Mouse (Mus musculus) MEL (cell line): ENCODE data around the gene Dusp27. TPM values are rescaled to one million over a fixed set of nuclear protein-coding genes. Genes with fewer than 3 reads are reported as not detected.
A peak's percentile ranks its signal among the peaks of the same experiment; 100 is the strongest.

Experiments used
- DNase-seq: peaks from one replicate; pipeline ENCODE4 v3.0.0; 2011; ENCODE audit warnings: low read depth, low spot score
- H3K27ac ChIP-seq: 2 replicates; pipeline ENCODE4 v1.5.1; 2012; ENCODE audit warnings: low read depth, mild to moderate bottlenecking, control low read depth, low read length, moderate library complexity; ENCODE audit not compliant: control insufficient read depth
- H3K27me3 ChIP-seq, 2 experiments: fragments of 150-350 bp in 1 of 2; sonication (generic) in 1 of 2; 2 replicates each; pipeline ENCODE4 v1.6.1; 2012; ENCODE audit warnings: low read length in 2 of 2, mild to moderate bottlenecking in 2 of 2, improper control_type of control experiment in 1 of 2, moderate library complexity in 1 of 2; ENCODE audit not compliant: insufficient read depth in 2 of 2, control insufficient read depth in 1 of 2
- H3K36me3 ChIP-seq, 2 experiments: 2 replicates each; pipeline ENCODE4 v1.6.1; 2012 to 2014; ENCODE audit warnings: low read length in 2 of 2, improper control_type of control experiment in 1 of 2, inconsistent platforms in 1 of 2, mild to moderate bottlenecking in 1 of 2; ENCODE audit not compliant: insufficient read depth in 2 of 2, control insufficient read depth in 1 of 2
- H3K4me1 ChIP-seq, 2 experiments: fragments of 150-350 bp in 1 of 2; sonication (generic) in 1 of 2; 2 replicates each; pipeline ENCODE4 v1.6.1; 2012; ENCODE audit warnings: low read length in 2 of 2, improper control_type of control experiment in 1 of 2, mild to moderate bottlenecking in 1 of 2; ENCODE audit not compliant: insufficient read depth in 2 of 2, control insufficient read depth in 1 of 2
- H3K4me3 ChIP-seq, 2 experiments: fragments of 150-350 bp in 1 of 2; sonication (generic) in 1 of 2; 2 replicates each; pipeline ENCODE4 v1.5.1; 2012; ENCODE audit warnings: low read depth in 2 of 2, low read length in 2 of 2, mild to moderate bottlenecking in 2 of 2, moderate library complexity in 2 of 2, control low read depth in 1 of 2, improper control_type of control experiment in 1 of 2; ENCODE audit not compliant: control insufficient read depth in 1 of 2, insufficient read depth in 1 of 2
- H3K79me2 ChIP-seq: 2 replicates; pipeline ENCODE4 v1.6.1; 2012; ENCODE audit warnings: mild to moderate bottlenecking, low read length, moderate library complexity; ENCODE audit not compliant: control insufficient read depth, poor library complexity, insufficient read depth
- H3K9ac ChIP-seq: 2 replicates; pipeline ENCODE4 v1.6.1; 2012; ENCODE audit warnings: low read depth, mild to moderate bottlenecking, control low read depth, low read length, moderate library complexity; ENCODE audit not compliant: control insufficient read depth, poor library complexity, severe bottlenecking
- H3K9me3 ChIP-seq: fragments of 150-350 bp; sonication (generic); replicated peaks from 2 replicates; pipeline ENCODE4 v1.6.1; 2012; ENCODE audit warnings: mild to moderate bottlenecking, low read length, improper control_type of control experiment, moderate library complexity; ENCODE audit not compliant: insufficient read depth
- BHLHE40 ChIP-seq: IDR thresholded peaks from 2 replicates; pipeline ENCODE4 v1.6.1; 2012; ENCODE audit warnings: low read depth, mild to moderate bottlenecking, inconsistent platforms, low read length, improper control_type of control experiment, borderline replicate concordance
- CTCF ChIP-seq, 3 experiments: IDR thresholded peaks in 2 of 3; conservative IDR thresholded peaks in 1 of 3; 2 replicates each; pipeline ENCODE4 v1.5.1; 2011 to 2012; ENCODE audit warnings: low read length in 3 of 3, low read depth in 2 of 3, mild to moderate bottlenecking in 2 of 3, improper control_type of control experiment in 1 of 3, inconsistent platforms in 1 of 3, mixed read lengths in 1 of 3, moderate library complexity in 1 of 3; ENCODE audit not compliant: control insufficient read depth in 1 of 3, insufficient read depth in 1 of 3, poor library complexity in 1 of 3, severe bottlenecking in 1 of 3
- E2F4 ChIP-seq: IDR thresholded peaks from 2 replicates; pipeline ENCODE4 v1.6.1; 2011; ENCODE audit warnings: low read depth, low read length, improper control_type of control experiment, borderline replicate concordance
- EP300 ChIP-seq, 2 experiments: IDR thresholded peaks; 2 replicates each; pipeline ENCODE4 v1.6.1; 2011; ENCODE audit warnings: improper control_type of control experiment in 2 of 2, low read length in 2 of 2, low read depth in 1 of 2, mild to moderate bottlenecking in 1 of 2
- ETS1 ChIP-seq: IDR thresholded peaks from 2 replicates; pipeline ENCODE4 v1.6.1; 2012; ENCODE audit warnings: low read depth, mild to moderate bottlenecking, inconsistent platforms, low read length, improper control_type of control experiment, moderate library complexity
- GATA1 ChIP-seq: IDR thresholded peaks from 2 replicates; pipeline ENCODE4 v1.6.1; 2011; ENCODE audit warnings: low read depth, low read length, improper control_type of control experiment
- HCFC1 ChIP-seq: IDR thresholded peaks from 2 replicates; pipeline ENCODE4 v1.6.1; 2012; ENCODE audit warnings: low read depth, mild to moderate bottlenecking, inconsistent platforms, low read length, improper control_type of control experiment, moderate library complexity
- MAFK ChIP-seq: IDR thresholded peaks from 2 replicates; pipeline ENCODE4 v1.6.1; 2011; ENCODE audit warnings: low read depth, mild to moderate bottlenecking, low read length, improper control_type of control experiment, borderline replicate concordance
- MAX ChIP-seq: IDR thresholded peaks from 2 replicates; pipeline ENCODE4 v1.6.1; 2011; ENCODE audit warnings: low read length, improper control_type of control experiment
- MXI1 ChIP-seq: IDR thresholded peaks from 2 replicates; pipeline ENCODE4 v1.6.1; 2011; ENCODE audit warnings: mild to moderate bottlenecking, low read depth, low read length, improper control_type of control experiment
- MYB ChIP-seq: IDR thresholded peaks from 2 replicates; pipeline ENCODE4 v1.6.1; 2011; ENCODE audit warnings: mild to moderate bottlenecking, low read depth, low read length, improper control_type of control experiment
- MYC ChIP-seq: IDR thresholded peaks from 2 replicates; pipeline ENCODE4 v1.6.1; 2011; ENCODE audit warnings: low read depth, mild to moderate bottlenecking, low read length, improper control_type of control experiment, moderate library complexity
- POLR2A ChIP-seq, 2 experiments: IDR thresholded peaks; 2 replicates each; pipeline ENCODE4 v1.6.1; 2011 to 2012; ENCODE audit warnings: low read length in 2 of 2, mild to moderate bottlenecking in 2 of 2, control low read depth in 1 of 2, improper control_type of control experiment in 1 of 2, low read depth in 1 of 2, moderate library complexity in 1 of 2; ENCODE audit not compliant: control insufficient read depth in 1 of 2, insufficient read depth in 1 of 2, poor library complexity in 1 of 2
- RAD21 ChIP-seq: IDR thresholded peaks from 2 replicates; pipeline ENCODE4 v1.6.1; 2011; ENCODE audit warnings: mild to moderate bottlenecking, low read depth, low read length, improper control_type of control experiment
- RCOR1 ChIP-seq: IDR thresholded peaks from 2 replicates; pipeline ENCODE4 v1.6.1; 2012; ENCODE audit warnings: low read depth, mild to moderate bottlenecking, inconsistent platforms, low read length, improper control_type of control experiment
- SMC3 ChIP-seq: IDR thresholded peaks from 2 replicates; pipeline ENCODE4 v1.6.1; 2011; ENCODE audit warnings: low read depth, low read length, improper control_type of control experiment
- TAL1 ChIP-seq: IDR thresholded peaks from 2 replicates; pipeline ENCODE4 v1.6.1; 2012; ENCODE audit warnings: mild to moderate bottlenecking, inconsistent platforms, low read length, moderate library complexity, mixed read lengths
- TBP ChIP-seq: IDR thresholded peaks from 2 replicates; pipeline ENCODE4 v1.8.0; 2011; ENCODE audit warnings: low read depth, low read length, improper control_type of control experiment
- TCF12 ChIP-seq: IDR thresholded peaks from 2 replicates; pipeline ENCODE4 v1.6.1; 2014; ENCODE audit warnings: low read depth, mild to moderate bottlenecking, inconsistent platforms, low read length, improper control_type of control experiment, moderate library complexity
- UBTF ChIP-seq: IDR thresholded peaks from 2 replicates; pipeline ENCODE4 v1.6.1; 2012; ENCODE audit warnings: low read depth, mild to moderate bottlenecking, inconsistent platforms, low read length, improper control_type of control experiment, moderate library complexity, borderline replicate concordance; ENCODE audit not compliant: insufficient read depth
- USF2 ChIP-seq, 2 experiments: IDR thresholded peaks; 2 replicates each; pipeline ENCODE4 v1.6.1; 2011 to 2012; ENCODE audit warnings: improper control_type of control experiment in 2 of 2, low read length in 2 of 2, borderline replicate concordance in 1 of 2, inconsistent platforms in 1 of 2, low read depth in 1 of 2, mild to moderate bottlenecking in 1 of 2; ENCODE audit not compliant: insufficient read depth in 1 of 2
- ZC3H11A ChIP-seq: IDR thresholded peaks from 2 replicates; pipeline ENCODE4 v1.6.1; 2012; ENCODE audit warnings: low read depth, mild to moderate bottlenecking, inconsistent platforms, low read length, improper control_type of control experiment
- polyA plus RNA-seq, 2 experiments: library from polyadenylated mRNA; stranded (reverse) in 1 of 2; unstranded in 1 of 2; fragments of >175 nt in 1 of 2; fragments of >200 nt in 1 of 2; gene quantifications; 2 replicates each; pipeline versions ENCODE4 v1.2.1 to v1.2.4; 2012; ENCODE audit warnings: low replicate concordance in 2 of 2, low read depth in 1 of 2; ENCODE audit not compliant: insufficient read length in 2 of 2, insufficient read depth in 1 of 2, missing spikeins in 1 of 2
- total RNA-seq: library from RNA; depleted of rRNA; stranded (reverse); fragments of 300-350 nt; gene quantifications from 2 replicates; pipeline ENCODE4 v1.2.3, GENCODE M21; 2012

Dusp27 gene
- total and polyA plus RNA-seq, 3 experiments, result not detected

DNA sequence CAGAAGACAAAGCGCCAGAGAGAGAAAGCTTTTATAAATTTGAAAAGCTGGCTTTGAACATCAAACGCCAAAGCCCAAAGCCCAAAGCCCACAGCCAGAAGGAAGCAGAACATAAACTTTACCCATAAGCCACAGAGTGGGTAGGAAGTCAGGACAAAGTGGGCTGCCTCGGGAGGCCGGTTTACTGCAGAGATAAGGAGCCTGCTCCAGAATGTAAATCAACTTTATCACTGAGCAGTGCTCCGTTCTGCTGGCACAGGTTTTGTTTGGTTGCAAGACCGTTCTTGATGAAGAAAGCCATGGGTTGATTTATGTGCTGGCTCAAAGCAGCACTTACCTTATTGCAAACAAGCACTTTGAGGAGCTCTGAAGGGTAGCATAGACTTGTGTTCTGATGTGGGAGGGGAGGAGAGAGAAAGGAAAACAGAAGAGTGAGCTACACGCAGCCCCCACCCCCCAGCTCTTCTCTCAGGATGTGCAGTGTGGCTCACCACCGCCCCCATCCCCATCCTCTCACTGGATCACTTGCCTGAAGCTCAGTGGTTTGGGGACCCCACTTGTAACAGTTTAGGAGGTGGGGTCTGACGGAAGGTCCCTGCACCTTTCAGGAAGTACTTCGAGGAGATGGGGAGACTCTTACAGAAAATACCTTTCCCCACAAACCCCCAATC is 74.3 kb downstream of the Dusp27 start:
- Histone ChIP-seq H3K4me3 (no peak overlapping the region), H3K27me3 (peaks cover 0 to 2% of the 10 kb centered on the region in 2 experiments; a peak in 2 of 4 replicates), H3K27ac (no peak overlapping the region), H3K79me2 (no peaks in the 10 kb centered on the region), H3K9me3 (no peaks in the 10 kb centered on the region), H3K4me1 (peaks cover 0 to 5% of the 10 kb centered on the region in 2 experiments; a peak in 2 of 4 replicates), H3K9ac (no peak overlapping the region), H3K36me3 (peaks cover 0 to 3% of the 10 kb centered on the region in 2 experiments; a peak in 1 of 4 replicates)
- DNase-seq, result peak; percentile 64
- TF ChIP-seq ETS1, result 0 out of 2 replicates have a peak, but pooled peaks have one; percentile 20
- peak; percentile 46; the same call in 1 of the 2 replicates for TF ChIP-seq TCF12
- TF ChIP-seq GATA1, result peak; percentile 64
- TF ChIP-seq HCFC1, result peak; percentile 36; the same call in 1 of the 2 replicates
- no peak for TF ChIP-seq POLR2A (IDR thresholded peaks at IDR 0.05; ENCODE audit: control insufficient read depth in 1 of 2, insufficient read depth in 1 of 2, low read depth in 1 of 2, low read length in 2 of 2, poor library complexity in 1 of 2)
- TF ChIP-seq USF2 (IDR thresholded peaks at IDR 0.05; ENCODE audit: borderline replicate concordance in 1 of 2, insufficient read depth in 1 of 2, low read depth in 1 of 2, low read length in 2 of 2), result no peak
- TF ChIP-seq TBP, result peak; percentile 55
- no peak for TF ChIP-seq MYC
- peak; percentile 63; the same call in 1 of the 2 replicates for TF ChIP-seq RCOR1
- peak; percentile 42 to 45; a peak in 2 of 4 replicates for TF ChIP-seq EP300 (IDR thresholded peaks at IDR 0.05; ENCODE audit: low read depth in 1 of 2, low read length in 2 of 2)
- TF ChIP-seq MYB, result 0 out of 2 replicates have a peak, but pooled peaks have one; percentile 15

DNA sequence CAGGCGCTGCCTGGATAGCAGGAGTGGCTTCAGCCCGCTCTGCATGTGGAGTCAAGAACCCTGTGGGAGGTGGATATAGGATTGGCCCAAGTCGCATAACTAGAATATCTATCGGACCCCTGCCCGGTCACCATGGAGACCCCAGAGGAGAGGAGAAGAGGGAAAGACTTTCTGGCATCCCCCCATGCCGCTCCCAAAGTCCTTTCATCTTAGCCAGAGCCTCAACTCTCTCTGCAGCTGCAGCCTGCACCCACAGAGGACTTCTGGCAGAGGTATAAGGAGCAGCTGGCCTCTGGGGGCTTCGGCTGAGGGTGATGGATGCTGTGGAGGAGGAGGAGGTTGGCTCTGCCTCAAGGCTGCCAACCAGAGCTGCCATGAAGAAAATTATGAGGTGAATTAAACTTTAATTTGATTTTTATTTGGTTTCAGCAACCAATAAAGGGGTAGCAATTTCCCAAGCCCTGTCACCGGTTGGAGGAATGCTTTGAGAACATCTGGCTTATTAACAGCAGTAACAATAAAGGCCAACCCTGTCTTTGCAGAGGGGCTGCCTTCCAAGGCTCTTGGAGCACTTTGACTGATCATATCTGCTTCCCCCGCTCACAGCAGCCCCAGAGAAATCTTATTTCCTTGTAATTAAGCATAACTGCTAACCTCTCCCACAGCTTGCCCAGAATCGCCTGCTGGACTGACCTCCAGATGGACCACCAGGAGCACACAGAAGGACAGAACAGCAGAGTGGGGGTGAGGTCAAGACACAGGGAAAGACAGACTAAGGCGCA is 78.5 kb downstream of the Dusp27 start:
- H3K27me3 ChIP-seq, result peaks cover 0 to 5% of the 10 kb centered on the region in 2 experiments; a peak in 3 of 4 replicates
- H3K79me2 ChIP-seq, result no peaks in the 10 kb centered on the region
- TF ChIP-seq MAX (no peak), USF2 (IDR thresholded peaks at IDR 0.05; ENCODE audit: borderline replicate concordance in 1 of 2, insufficient read depth in 1 of 2, low read depth in 1 of 2, low read length in 2 of 2) (no peak), UBTF (no peak), ZC3H11A (no peak), RAD21 (no peak), MYC (no peak), MXI1 (no peak), EP300 (IDR thresholded peaks at IDR 0.05; ENCODE audit: low read depth in 1 of 2, low read length in 2 of 2) (no peak), TBP (no peak), BHLHE40 (no peak), TAL1 (no peak), GATA1 (no peak), RCOR1 (no peak), MYB (no peak), CTCF (IDR thresholded peaks at IDR 0.05 in 2 of 3, conservative IDR thresholded peaks at IDR 0.05 in 1 of 3; ENCODE audit: control insufficient read depth in 1 of 3, insufficient read depth in 1 of 3, low read depth in 2 of 3, low read length in 3 of 3, poor library complexity in 1 of 3, severe bottlenecking in 1 of 3) (no peak), E2F4 (no peak), MAFK (no peak), SMC3 (no peak)
- peaks cover 0 to 3% of the 10 kb centered on the region in 2 experiments; a peak in 1 of 4 replicates for H3K36me3 ChIP-seq
- H3K9ac ChIP-seq, result no peak overlapping the region
- H3K4me3 ChIP-seq, result no peak overlapping the region
- peaks cover 0 to 5% of the 10 kb centered on the region in 2 experiments; a peak in 2 of 4 replicates for H3K4me1 ChIP-seq
- H3K9me3 ChIP-seq, result no peaks in the 10 kb centered on the region
- no peak for DNase-seq
- H3K27ac ChIP-seq, result no peak overlapping the region
